Mouse (Mus musculus): ENCODE results near the gene Coro1c.

Coro1c gene

DNA sequence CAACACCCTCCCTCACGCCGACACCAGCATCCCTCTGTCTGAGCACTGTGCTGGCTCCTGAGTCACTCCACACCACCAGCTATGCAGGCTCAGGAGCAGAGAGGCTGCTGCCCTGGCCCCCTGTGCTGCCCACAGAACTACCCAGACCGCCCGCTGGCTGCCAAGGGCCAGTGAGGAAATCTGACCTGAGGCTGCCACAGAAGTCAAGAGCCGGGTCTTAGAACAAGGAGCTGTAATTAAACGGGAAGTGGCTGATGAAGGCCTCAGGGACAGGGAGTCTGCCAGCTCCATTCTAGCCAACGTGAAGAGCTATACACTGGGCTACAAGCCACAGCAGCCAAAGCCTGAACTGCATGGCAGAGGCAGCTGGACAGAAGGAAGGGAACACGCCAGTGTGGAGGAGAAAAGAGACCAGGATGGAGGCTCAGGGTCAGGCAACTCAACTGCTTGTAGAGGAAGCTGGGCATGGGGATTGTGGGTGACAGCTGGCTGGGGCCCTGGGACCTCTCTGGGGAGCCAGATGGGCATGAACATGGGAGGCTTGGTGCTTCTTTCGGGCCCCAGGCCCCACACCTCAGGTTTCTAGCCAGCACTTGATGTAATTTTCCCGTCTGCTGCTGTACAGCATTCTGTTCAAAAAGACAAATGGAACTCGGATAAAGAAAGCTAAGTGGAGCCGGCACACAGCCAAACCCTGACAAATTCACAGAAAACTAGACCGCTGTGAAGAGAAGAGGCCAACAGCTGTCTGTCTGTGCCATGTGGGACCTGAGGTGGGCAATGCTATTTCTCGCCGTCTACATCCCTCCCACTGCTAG lies 25.8 kb downstream of the Coro1c start:
- peak; percentile 59 for DNase-seq

DNA sequence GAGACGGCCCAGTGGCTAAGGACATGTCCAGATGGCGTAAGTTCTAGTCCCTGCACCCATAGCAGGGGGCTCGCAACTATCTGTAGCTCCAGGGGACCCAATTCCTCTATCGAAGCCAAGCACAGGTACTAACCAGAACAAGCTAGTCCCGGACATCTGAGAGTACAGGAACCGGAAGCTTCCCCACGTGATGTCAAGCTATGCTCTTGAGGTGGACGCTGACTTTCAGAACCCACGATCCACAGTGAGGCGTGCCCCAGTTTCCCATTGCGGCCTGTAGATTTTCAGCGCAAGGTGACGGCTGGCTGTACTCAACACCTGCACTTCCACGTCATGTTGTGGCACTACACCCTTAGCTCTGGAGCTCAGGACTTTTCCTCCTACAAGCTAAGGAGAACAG lies 27.4 kb downstream of the Coro1c start:
- no peak for DNase-seq

DNA sequence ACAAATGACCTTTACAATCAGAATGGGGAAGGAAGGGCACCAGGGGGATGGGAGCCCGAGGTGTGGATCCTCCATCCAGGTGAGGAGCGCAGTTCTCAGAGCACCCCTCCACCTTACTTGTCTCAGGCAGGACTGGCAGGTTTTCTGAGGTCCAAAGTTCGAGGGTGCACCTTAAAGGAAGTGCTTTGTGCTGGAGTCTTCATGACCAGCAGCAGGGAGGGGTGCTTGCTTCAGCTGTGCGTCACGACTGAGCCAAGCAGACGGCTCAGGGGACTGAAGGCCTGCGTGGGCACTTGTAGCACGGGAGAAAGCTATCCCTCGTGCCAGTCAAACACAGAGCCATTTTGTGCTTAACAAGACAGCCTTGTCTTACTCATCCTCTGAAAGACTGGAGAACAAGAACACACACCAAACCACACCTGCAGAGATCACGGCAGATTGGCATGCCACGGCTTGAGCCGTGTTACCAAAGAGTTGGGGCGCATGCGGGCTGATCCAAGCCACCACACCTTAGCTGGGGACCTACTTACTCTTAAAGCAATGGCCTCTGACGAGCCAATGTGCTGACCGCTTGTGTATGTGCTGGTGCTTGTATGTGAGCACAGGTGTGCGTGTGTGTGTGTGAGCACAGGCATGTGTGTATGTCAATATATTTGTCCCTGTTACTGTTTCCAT lies 29.5 kb downstream of the Coro1c start:
- DNase-seq = no peak

DNA sequence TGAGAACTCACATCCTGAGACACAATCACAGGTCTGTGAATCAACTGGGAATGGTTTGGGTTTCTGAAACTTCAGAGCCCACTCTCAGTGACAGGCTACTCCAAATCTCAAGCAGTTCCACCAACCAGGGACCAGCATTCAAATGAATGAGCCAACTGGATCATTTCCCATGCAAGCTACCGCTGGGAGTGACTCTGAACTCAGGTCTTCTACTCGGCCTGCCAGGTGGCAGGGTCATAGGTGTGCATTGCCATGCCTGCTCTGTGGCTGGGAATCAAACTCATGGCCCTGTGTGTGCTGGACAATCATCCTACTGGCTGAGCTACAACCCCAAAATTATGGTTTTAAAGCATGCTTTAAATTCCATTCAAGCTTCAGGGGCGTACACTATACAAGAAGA lies 31.0 kb downstream of the Coro1c start:
- DNase-seq = no peak

DNA sequence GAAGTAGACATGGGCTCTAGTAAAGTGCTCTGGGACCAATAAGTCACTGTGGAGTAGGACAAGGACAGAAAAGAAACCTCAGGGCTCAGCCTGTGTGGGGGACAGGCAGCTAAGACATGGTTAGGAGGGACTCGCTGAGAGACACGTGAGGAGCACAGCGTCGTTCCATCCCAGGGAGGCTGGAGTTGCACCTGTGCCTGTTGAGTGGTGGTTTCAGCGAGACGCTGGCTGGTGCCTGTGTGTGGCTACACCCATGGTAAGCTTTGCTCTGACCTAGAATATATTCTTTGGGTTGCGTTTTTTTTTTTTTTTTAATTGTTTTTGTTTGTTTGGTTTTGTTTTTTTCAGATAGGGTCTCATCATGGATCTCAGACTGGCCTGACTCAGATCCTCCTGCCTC lies 32.4 kb downstream of the Coro1c start:
- DNase-seq = no peak

DNA sequence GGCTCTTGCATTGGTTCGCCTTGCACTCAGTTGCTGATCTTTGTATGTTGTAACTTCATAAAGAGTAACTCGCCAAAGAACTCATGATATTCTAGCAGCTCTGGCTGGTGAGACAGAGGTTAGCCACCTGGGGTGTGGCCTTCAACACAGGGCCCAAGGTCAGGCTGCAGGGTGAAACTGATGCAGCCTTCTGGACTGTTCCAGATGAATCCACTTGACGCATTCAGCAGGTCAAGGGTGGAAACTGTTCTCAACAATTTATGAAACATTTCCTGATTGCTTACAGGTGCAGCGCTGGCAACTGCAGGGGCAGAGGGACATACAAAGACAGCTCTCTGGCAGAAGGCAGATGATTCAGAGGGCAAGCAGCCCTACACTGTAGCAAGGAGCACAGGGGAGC lies 32.9 kb downstream of the Coro1c start:
- DNase-seq = no peak

DNA sequence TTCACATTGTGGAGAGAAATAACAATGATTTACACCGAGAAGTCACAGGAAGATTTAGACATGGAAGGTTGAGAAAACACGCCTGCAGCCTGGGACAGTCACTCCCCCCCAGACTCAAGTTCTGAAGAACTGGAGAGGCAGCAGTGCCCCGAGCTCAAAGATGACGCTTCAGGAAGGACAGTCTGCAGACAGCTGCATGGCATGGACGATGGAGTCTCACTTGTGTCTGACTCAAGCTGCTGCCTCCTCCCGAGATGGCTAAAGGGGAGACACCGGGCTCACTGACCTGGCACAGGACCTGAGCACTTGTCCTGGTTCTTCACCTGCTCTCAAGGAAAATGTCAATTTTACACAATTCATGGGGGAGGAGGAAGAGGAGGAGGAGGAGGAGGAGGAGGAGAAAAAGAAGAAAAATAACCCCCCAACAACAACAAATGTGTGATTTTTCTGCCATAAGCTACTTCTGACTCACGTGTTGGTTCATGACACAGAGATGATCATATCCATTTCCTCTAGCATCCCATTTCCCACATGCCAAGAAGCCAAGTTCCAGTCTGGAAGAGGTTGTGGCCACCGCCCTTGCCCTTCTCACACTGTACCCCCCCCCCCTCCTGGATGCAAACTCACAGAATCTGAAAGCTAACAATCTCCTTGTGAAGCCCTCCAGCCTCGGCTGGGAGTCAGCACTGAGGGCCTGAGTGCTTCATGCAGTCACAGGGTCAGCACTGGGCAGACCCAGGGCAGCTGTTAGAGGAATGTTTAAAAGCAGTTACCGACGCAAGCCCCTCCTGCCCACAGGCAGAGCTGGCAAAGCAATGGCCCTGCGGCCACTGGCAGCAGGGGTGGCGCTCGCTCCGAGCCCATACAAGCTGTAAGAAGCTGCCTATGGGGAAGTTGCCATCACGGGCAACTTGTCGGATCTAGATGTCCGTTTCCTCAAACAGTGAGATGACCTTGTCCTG lies 34.2 kb downstream of the Coro1c start:
- DNase-seq = no peak

DNA sequence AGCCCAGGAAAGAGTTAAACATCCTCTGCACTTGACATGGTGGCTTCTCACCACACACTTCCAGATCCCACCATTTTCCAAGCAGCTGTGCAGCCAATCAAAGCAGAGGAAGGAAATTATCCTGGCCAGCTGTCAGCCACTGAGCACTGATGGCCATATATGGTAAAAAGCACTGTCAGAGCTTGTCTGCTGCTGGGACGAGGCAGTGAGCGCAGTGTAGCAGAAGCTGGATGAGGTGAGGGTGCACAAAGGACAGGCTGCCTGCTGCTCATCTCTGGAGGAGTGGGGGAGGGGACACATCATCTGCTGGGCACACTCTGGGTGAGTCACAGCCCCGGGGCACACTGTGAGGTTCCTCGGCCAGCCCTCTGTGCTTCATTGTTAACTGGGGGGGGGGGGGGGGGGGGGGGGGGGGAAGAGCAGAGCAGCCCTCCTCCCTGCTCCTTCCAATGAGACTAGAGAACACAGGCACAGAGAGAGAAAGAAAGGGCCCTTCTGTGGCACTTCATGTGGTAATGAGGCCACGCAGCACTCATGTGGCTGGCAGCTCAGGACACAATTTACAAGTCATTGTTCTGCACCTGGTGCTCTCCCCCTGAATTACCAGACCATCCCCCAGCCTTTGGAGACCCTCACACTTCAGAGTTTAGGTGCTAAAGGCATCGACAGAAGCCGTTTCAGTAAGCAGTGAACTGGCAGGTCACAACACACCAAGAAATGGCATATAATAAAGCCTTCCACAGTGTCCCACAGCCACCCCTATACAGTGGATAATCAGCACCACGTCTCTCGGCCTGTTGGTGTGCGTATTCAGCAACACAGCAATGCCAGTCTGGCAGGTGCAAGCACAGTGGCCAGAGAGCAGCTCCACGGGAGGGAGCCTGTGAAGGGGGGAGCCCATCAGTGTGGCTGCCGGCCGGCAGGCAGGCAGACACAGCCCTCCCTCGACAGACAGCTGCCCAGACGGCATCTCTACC lies 35.3 kb downstream of the Coro1c start:
- DNase-seq = peak; percentile 48

DNA sequence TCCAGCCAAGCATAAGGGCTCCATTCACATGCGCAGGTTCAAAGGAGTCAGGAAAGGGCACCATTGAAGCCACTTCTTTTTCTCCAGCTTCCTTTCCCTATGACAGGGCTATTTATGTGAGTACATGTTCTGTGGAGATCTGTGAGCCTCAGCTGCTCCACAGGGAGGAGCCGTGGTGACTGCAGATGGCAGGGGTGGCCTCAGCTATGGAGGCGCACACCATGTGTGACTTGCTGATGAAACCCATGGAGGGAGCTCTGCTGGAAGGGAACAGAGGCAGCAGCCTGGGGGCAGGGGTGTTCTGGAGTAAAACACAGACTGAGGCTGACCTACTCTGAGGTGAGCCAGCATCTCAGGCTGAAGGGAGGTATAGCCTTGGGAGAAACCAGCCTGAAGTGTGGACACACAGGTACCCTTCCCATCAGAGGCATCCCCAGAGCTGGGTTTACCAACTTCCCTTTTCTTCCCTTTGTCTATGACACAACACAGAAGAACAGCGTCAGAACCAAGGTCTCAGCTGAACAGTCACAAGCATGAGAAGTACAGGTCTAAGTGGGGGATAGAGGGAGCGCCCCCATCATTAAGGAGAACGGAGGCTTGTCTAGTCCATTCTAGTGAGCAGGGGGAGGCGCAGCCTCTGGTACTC lies 36.5 kb downstream of the Coro1c start:
- DNase-seq = no peak

DNA sequence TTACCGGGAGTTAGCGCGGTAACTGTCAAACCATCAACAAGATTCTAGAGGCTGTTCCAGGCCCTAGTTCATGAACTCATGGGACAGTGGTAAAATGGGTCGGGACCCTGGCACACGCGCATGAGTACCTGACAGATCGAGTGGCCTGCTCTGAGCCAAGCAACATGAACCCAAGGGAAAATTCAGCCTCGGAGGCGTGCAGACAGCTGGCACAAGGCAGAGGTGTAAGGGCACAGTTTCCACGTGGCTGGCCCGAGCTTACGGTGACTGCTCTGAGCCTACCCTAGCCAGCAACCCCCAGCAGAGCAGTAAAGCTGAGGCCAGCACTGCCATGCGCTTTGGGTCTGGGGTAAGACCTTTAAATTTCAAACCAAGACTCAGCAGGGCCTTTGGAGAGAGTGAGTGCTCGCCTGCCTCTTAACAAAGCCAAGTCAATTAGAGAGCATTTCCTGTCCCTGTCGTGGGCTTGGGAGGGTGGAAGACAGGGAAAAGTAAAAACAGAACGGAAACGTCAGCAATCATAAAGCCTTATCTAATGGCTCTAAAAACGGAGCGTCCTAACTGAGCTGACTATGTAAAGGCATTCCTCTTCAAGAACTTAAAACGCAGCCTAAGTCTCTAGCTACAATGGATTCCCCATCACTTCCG lies 38.0 kb downstream of the Coro1c start:
- no peak for DNase-seq

DNA sequence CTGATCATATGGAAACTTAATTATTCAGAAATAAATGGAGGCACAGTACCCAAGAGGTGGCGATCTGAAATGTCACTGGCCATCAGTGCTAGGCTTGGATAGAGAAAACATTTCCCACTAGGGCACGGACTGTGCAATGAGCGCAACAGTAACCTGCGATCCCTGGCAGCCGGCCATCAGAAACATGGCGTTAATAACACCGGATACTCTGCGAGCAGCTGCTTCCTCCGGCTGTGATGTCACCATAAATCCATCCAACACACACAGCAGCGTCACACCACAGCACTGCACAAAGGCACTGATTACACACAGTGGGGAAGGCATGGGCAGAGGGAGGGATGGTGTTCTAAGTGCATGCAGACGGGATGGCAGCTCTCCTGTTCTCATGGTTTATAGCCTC lies 39.4 kb downstream of the Coro1c start:
- peak; percentile 52 for DNase-seq

DNA sequence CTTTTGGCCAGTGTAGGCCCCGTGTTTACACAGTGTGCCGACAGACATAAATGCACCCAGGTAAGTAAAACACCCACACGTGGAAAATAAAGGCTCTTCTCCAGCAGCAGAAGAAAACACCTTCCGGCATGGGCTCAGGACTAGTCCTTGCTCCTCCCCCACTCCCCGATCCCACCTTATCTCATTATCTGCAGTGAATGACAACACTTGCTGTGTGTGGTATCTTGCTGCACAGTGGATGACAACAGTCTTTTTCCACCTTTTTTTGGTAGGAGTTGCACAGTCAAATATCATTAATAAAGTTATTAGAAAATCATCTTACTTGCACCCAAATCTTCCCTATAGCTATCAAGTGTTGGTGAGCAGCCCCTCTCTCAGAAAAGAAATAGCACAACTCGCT lies 43.6 kb downstream of the Coro1c start:
- DNase-seq = no peak

DNA sequence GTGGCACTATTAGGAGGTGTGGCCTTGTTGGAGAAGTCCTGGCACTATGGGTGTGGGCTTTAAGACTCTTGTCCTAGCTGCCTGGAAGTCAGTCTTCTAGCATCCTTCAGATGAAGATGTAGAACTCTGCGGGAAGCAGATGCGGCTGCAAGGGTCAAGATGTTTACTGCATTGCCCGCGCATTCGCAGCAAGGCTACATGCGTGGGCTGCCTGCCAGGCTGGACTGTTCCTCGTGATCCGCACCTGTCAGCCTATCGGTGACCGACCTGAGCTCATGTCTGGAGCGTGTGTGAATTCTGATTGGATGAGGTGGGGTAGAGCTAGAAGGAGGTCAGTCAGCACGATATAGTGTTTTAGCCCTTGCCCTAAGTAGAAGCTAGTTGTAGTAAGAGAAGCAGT lies 44.6 kb downstream of the Coro1c start:
- no peak for DNase-seq

DNA sequence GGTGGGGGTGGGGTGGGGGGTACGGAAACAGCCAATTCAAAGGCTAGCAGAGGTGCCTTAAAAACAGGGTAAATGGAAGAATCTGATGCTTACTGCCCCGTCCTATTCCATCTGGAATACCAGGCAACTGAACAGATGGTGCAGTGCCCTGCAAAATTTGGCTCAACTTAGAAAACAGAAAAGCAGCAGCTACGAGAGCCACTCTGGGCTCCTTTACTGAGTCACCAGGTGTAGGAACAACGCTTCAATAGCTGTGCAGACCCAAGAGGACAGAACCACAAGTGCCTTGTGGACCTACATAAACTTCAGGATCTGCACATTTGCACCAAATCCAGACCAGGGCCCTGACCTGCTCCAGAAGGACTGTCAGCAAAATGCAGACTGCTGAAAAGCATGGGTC lies 46.1 kb downstream of the Coro1c start:
- no peak for DNase-seq

DNA sequence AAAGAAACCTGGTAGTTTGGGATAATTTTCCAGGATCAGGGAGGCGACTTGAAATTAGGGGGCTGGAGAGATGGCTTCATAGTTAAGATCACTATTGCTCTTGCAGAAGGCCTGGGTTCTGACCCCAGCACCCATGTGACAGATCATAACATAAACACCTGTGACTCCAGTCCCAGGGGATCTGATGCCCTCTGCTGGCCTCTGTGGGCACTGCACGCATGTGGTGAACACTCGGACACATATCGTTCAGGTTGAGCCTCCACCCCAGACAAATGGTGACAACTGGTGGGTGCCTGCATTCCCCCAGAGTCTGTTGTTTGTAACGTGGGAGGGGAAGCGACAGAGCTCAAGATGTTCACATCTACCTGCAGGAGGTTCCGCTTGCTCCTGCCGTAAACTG lies 47.3 kb downstream of the Coro1c start:
- peak; percentile 58 for DNase-seq

DNA sequence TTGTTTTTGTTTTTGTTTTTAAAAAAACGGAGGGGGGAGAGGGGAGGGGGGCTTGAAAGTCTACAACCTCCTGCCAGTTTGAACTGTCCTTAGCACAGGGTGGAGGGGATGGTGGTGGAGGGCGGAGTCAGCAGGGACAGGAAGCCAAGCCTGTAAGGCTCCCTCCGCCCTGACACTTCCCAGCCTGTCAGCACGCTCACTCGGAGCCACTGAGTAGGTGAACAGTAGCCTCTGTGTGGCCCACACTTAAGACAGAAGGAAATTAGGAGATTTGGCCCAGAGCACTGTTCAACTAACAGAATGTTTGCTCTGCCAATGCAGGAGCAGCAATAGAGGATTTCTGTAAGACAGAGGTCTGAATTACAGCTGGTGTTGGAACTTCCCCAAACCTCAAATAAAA lies 49.6 kb downstream of the Coro1c start:
- no peak for DNase-seq

DNA sequence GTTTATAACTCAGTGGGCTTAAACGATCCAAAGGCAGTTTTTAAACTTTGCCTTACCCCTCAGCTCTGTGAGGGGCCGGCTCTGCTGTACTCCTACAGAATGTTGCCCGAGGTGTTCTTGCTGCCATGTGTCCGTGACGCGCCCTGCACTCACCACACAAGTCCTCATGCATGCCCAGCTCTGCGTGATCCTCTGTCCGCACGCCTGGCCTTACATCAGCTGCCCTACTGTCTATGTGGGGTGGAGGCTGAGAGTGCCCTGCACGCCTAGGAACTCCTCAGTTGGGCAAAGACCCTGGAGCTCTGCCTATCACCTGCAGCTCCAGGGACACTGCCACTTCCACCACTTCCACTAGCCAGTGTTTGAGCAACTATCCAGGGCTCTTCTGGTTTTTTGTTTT lies 50.0 kb downstream of the Coro1c start:
- DNase-seq = no peak

DNA sequence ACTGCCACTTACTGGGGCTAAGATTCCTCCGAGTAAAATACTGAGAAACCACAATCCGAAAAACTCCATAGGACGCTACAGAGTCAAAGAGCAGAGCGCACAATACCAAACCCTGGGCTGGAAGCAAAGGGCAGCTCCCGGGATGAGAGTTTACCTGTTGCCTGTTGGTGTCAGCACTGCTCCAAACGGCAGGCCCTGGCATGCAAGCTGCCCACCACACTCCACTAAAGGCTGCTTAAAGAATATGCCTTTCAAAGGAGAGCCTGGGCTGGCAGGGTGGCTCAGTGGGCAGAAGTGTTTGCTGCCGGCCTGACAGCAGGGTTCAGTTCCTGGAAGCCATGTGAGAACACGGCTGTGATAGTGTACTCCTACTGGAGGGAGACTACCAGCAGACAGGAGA lies 50.9 kb downstream of the Coro1c start:
- no peak for DNase-seq

DNA sequence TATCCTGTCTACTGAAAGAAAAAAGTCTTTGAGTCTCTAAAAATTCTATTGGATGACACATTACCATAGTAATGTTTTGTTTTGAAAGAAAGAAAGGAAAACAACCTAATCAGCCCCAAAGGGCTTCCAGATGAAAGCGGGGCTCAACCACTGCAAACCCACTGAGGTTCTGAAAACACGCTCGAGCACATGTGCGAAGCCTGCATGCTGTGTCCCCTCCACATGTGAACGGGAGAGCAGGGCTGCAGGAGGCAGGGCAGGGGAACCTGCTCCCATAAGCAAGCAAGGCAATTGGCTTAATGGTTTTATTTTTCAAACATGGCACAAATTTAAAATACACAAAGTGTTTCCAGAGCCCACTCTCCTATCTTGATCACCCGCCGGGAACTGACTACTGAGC lies 51.9 kb downstream of the Coro1c start:
- DNase-seq = no peak

DNA sequence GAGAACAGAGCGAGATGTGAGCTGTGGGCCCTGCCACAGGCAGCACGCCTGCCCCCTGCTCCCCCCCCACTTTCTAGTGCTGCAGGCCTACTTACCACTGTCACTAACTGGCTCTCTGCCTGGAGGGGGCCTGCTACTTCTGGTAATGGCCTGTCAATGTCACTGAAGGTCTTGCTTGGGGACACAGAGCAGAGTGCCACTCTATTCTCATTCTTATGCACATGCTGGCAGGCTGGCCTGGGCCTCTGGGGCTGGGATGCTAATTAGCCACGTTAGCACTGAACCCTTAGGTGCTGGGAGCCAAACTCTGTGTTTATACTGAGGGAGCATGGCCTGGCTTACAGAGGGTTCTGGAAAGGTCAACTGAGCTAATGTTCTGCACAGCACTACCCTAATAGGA lies 52.9 kb downstream of the Coro1c start:
- peak; percentile 43 for DNase-seq

DNA sequence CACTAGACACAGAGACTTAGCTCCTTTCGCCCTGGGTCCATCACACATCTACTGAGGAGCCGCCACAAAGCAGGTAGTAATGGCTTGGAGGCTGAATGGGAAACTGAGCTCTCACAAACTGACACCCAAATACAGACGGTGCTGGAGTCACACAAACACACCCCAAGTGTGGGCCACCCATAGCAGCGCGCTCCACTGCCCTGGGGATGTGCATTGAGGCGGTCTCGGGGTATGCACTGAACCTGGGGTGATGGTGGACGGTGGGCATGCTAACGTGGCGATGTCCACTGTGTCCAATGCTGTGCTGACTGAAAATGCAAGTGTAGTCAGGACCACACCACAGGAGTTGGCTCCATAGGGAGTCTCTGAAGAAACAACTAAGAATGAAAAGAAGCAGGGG lies 53.4 kb downstream of the Coro1c start:
- no peak for DNase-seq

All from right cerebral cortex, postnatal 4 days (tissue).